Mouse (Mus musculus): ENCODE measurements around the gene Flvcr1.

Gene Flvcr1

DNA sequence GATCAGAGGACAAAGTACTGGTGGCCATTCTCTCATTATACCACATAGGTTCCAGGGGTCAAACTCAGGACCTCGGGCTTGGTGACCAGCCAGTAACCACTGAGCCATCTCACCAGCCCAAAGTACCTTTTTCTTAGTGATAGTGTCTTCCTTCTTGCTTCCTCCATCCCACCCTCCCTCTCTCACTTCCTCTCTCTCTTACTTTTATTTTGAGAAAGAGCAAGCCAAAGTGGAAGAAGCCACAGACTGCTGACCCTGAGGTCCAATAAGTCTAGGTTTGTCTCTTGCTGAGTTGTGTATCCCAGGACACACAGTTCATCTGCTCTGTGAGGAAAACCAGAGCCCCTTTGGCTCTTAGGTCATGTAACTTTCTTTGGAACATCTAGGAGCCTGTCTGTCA, 45.5 kb downstream of the Flvcr1 start:
- no peak for DNase-seq (ENCODE audit: low spot score in 2 of 2)

DNA sequence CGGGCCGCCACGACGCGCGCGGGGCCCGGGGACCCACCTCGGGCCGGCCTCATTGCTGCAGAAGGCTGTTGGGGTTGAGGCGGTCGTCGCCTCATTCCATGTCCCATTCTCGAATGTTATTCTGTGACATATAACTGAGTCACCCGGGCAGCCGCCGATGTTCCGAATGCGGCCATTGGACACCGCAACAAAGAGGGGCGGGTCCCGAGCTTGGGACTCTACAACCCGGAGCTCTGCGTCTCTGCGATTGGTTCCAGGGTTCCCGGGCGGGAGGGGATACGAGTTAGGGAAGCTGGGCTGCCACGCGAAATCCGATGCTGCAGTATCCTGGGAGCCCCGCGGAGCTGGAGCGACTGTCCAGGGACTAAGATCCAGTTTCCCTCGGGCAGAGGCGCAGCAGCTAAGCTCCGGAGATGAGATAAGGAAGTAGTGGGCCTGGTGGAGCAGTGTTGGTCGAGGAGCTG, 46.8 kb downstream of the Flvcr1 start, which contains the start of gene Vash2:
Vash2 (minus strand) TSS at position 197 of the 464 bp plus-strand sequence.
- DNase-seq (ENCODE audit: low spot score in 2 of 2): peak; percentile 11 to 48

DNA sequence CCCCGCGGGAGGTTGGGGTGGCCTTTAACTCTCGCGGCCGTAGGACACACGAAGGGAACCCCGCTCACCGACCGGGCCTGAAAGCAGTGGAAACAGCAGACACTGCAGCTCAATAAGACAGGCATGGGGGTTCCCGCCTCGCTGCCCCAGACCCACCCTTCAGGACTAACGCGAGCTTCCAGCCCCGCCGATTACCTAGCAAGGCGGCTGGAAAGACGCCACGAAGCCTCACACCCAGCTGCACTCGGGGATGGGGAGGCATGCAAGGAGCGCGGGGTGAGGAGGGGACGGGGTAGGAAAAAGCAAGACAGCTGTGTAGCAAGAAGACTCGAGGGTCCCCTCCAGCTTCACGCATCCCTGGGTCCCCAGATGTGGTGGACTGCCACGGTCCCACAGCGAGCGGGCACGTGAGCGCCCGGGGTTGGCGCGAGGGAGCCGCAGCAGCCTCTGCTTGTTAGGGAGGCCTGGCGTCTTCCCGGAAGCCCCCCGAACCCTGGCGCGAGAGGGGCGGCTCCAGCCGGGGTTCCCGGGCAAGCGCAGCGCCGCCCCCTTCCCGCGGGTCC, 47.4 kb downstream of the Flvcr1 start:
- peak; percentile 9 to 19 for DNase-seq (ENCODE audit: low spot score in 2 of 2)

DNA sequence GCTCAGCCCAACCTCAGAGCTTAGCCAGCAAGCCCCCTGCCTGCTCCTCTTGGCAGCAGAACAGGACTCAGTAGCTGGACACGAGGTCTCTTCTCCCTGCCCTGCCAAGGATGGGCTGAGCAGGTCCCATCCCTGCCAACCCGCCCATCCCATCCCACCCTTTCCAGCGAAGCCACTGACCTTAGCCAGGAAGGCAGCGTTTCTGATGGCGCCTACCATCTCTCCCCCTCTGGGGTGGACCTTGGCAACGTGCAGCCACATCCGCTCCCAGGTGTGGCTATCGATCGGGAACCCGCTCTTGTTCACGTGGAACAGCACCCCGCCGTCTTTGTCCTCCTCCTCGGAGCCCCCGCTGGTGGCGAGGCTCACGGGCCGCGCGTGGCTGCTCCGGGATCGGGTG, 48.0 kb downstream of the Flvcr1 start:
- DNase-seq (ENCODE audit: low spot score in 2 of 2): no peak

DNA sequence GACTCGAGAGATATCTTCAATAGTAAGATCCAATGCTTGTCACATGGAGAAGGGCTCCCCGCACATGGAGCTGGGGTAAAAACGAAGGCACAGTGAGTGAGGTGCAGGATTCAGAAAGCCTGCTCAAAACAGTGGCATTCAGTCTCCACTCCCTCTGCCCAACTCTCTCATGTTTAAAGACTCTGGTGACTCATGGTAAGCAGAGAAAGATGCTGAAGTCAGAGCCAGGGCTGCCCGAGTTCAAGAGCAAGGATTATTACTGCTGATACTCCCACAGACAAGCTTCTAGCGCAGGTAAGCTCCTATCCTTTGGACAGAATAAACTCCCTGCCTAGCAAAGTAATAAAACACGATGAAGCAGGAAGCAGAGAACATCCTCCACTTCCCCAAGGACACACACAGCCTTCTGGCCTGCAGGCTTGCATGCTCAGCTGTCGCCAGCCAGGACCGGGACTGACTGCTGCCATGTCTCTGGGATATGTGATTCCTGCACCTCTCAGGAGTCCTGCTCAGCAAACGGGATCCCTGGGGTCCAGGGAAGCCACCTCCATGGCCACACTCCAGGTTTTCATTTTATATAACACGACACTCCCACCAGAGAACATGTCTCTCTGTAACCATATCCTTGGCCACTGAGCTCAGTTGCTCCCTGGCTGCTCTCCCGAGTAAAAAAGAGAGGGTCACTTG, 48.9 kb downstream of the Flvcr1 start:
- no peak for DNase-seq (ENCODE audit: low spot score in 2 of 2)

DNA sequence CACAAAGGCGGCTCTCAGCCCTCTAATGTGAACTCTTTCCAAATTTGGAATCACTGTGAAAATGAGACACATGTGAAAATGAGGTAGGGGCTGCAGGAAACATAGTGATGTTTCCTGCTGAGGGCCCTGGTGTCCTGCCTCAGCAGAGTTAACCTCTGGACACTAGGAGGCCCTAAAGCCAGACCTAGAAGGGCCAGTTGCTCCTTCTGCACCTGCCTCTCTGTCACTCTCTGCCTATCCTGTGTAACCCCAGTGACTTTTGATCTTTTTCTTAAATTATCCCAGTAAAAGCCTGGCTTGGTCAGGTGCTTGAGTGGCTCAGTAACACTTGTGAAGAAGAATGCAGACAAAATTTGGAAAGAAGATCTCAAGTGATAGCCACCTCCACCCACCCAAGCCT, 51.1 kb downstream of the Flvcr1 start:
- DNase-seq (ENCODE audit: low spot score in 2 of 2): no peak

DNA sequence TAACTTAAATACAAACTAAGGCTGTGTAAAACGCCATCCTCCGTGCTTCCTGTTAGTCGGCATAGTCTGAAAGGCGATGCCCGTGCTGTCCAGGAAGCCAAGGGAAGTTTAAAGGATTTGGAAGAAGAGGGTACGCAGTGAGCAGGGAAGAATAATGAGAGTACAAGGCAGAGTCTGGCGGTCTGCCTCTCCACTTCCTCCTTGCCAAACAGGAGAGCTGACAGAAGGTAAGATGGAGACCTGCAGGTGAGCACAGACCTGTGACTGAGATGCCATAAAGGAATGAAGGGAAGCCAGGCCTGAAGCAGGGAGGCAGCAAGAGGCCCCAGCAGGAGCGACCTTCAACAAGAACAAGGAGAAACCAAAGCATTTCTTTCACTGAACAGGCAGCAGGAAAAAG, 51.8 kb downstream of the Flvcr1 start:
- DNase-seq (ENCODE audit: low spot score in 2 of 2): no peak

DNA sequence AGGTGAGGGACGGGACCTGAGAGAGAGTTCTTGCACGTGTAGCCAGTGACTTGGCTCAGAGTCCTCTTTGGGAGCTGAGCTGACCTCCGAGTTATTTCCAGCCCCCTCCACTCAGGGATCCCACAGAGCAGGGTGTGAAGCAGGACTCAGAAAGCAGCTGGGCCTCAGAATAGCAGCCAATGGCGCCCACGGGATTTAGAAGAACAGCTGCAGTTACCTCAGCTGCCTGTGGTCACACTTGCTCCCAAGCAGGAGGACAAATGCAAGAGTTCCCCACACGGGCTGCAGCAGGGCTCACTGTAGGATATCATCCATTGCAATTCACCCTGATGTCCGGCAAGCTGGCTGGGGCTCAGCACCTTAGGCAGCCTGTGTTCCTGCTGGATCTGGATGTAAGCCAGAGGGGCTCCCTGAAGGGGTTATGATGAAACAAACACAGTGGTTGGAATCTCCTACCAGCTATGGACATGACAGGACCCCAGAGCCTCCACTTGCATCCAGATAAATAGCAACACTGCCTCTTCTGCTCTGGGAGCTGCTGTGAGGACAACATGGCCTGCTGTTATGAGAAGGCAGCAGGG, 53.3 kb downstream of the Flvcr1 start:
- no peak for DNase-seq (ENCODE audit: low spot score in 2 of 2)

DNA sequence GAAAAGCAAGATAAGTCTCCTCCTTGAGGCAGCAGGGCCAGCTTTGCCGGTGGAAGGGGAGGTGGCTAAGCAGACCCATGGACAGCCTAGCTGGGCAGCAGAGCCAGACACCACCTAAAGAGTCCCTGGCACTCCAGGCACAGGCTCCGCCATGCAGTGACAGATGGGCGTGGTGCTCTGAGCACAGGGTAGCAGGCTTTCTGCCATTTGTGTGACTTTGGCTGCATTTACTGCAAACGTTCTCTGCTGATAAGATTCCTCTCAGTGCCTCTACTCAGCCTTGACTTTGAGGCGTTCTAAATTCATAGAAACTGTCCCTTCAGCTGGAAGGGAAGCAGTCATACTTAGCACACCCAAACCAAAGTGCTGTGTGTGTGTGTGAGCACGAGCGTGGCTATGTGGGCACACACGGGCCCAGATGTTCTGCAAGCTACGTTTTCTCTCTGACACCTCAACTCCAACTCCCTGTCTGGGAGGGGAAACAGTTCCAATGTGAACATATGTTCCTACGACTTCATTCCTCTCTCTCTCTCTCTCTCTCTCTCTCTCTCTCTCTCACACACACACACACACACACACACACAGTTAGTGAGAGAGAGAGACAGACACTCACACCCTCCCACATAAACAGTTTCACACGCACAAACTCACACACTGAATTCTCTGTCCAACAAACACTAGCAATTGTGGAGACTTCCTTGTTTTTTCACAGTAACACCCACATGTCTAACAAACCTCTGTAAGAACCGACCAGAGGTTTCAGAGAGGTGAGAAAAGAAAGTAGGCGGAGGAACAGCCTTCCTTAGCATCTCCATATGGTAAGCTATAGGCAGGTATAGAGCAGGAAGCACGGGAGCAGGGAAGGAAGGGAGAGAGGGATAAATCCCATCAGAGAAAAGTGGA, 54.0 kb downstream of the Flvcr1 start:
- no peak for DNase-seq (ENCODE audit: low spot score in 2 of 2)

DNA sequence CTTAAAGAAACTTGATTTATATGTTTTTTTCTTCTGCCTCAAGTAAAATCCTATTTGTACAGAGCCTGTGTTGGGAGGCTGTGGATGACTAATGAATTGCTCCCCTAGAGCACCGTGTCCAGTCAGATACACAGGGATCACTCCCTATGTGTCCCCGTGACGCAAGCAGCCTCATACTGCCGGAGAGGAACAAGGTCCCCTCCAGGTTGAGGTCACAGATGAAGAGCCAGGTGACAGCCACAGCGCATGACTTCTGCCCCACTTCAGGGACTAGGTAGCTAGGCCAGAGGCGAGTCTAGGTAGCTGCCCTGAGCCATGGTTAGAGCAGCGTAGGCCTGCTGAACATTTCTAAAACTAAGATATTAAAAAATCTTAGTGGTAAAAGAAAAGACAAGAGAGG, 57.9 kb downstream of the Flvcr1 start:
- DNase-seq (ENCODE audit: low spot score in 2 of 2): no peak

DNA sequence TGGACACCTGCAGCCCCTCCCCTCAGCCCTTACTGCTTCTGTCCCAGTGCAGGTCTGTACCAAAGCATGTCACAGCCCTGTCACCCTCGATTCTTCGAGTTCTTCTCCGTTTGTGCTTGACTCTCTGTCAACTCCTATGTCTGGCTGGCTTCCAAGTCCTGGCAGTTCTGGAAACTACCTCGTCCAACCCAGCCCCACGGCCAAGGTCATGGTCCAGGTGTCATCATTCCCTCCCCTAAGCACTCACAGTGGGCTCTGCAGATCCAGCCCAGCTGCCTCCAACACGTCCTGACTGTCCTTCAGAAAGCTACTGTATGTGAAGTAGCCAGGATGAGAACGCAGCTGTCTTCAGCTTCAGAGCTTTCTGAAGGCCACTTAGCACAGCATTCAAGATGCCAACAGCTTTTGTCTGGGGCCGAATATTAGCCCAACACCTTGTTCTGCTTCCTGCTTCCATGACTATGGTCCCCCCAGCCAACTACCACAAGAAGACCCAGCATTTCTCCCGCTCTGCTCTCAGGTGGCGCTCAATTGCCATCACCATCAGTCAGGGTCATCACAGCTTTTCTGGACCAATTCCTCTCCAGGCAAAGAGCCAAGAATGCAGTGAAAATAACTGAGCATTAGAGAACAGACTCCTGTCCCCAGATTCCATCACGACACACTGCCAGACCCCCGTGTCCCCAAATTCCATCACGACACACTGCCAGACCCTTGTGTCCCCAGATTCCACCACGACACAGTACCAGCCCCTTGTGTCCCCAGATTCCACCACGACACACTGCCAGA, 60.8 kb downstream of the Flvcr1 start:
- DNase-seq (ENCODE audit: low spot score in 2 of 2): no peak

DNA sequence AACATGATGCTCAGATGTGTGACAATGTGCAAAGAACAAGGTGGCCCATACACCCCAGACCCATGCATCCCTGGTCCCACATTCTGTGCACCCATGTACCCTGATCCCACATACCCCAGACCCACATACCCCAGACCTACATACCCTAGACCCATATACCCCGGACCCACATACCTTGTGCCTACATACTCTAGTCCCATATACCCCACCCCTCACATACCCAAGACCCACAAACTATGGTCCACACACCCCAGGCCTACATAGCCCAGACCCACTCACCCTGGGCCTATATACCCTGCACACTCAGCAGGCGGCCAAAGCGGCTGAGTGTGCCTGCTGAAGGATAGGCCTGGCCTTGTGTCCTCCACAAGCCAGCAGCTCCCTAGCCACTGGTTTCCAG, 63.2 kb downstream of the Flvcr1 start:
- no peak for DNase-seq (ENCODE audit: low spot score in 2 of 2)

DNA sequence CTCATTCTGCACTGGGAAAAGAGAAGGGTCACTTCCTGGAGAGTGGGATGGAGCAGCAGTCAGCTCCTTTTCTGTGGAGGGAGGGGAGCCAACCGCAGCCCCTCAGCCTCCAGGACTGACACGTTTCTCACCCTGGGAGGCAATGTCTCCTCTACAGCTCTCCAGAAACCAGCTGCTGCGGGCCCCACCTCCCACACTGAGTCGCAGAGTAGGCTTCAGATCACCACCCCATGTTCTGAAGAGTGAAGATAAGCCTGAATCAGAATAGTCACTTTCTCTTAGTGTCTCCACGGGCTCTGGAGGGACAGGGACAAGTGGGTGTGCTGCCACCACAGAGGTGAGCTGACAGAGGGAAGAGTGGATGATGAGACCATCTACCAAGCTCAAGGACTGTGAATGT, 67.1 kb downstream of the Flvcr1 start:
- no peak for DNase-seq (ENCODE audit: low spot score in 2 of 2)
